Mouse (Mus musculus) kidney, adult 2 months (tissue): Measurements from ENCODE around the gene Olfr123.

Experiments used
- CTCF ChIP-seq: fragments of 200-500 bp; conservative IDR thresholded peaks from 2 replicates; pipeline ENCODE4 v1.5.1; 2011; ENCODE audit warnings: low read depth, mild to moderate bottlenecking, control low read depth, low read length, moderate library complexity, mixed read lengths; ENCODE audit not compliant: insufficient read depth, insufficient read length
- POLR2A ChIP-seq: fragments of 200-500 bp; IDR thresholded peaks from one replicate; pipeline ENCODE4 v1.6.1; 2011; ENCODE audit warnings: low read depth, low read length, control low read depth

DNA sequence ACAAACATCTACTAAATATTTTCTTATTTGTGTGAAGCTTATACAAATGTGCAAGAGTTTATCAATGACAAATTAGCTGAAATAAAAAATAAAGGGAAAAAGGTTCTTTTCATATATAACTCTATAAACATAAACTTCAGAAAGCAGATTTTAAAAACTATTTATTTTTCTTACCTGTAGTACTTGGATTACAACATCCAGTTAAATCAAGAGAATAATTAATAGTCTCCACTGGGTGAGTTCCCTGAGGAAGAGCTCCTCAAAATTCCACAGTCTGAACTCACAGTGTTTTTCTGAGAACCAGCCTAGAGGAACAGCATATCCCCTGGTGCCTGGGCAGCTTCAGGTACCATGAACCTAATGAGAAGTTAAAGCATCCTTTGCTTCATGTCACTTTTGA, 39.3 kb downstream of the Olfr123 start, which contains the start of gene Olfr125:
- TF ChIP-seq CTCF (no peak), POLR2A (no peak)
